Mouse (Mus musculus) cortical plate, adult 2 months (tissue): ENCODE data around the gene Myo1a.

Source experiments
- CTCF ChIP-seq: fragments of 200-500 bp; IDR thresholded peaks from 2 replicates; pipeline ENCODE4 v1.5.1; 2011; ENCODE audit warnings: mild to moderate bottlenecking, control low read depth, low read length; ENCODE audit not compliant: insufficient read depth; ENCODE audit errors: extremely low read depth
- POLR2A ChIP-seq: fragments of 200-500 bp; IDR thresholded peaks from 2 replicates; pipeline ENCODE4 v1.6.1; 2011; ENCODE audit warnings: mild to moderate bottlenecking, low read length, control low read depth; ENCODE audit not compliant: insufficient read depth; ENCODE audit errors: extremely low read depth

DNA sequence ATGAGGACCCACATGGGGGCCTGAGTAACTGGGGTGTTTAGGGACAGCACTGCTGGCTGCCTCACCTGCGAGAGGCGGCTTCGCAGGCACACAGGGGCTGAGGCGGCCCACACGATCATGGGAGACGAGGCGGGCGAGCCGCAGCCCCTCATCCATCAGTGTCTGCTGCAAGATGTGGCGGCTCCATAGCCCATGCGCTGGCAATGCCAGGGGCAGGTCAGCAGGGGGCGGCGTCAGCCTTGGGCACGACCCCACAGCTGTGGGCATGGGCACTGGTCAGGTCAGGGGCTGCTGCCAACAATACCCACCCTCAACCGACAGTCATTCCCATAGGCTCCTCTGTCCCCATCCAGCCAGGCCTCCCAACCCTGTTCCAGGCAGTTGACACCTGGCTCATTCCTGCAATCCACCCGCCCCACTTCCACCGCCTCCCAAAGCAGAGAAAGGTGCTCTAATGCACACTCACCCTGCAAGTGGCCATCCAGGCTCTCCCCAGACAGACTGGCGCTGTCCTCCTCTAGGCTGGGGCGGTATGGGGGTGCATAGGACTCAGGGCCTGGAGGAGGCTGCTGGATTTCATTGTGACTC lies 42.2 kb upstream of the Myo1a start:
- no peak for TF ChIP-seq CTCF
- TF ChIP-seq POLR2A: no peak
